ENCODE assay signal across 7 mouse cellular contexts in genomic region chr12:55446746-55447395, GRCm38 (mm10). TPM values are rescaled to one million over a fixed set of nuclear protein-coding genes. Genes with fewer than 3 reads are reported as not detected.
DNase-seq lines count a peak whose midpoint lies in the region; ATAC-seq and TF ChIP-seq lines count a peak whose summit lies in the region.

No protein-coding gene starts in this region.

- H3K4me1 ChIP-seq in embryonic facial prominence, embryonic 12.5 days = peaks cover 39% of the 10 kb centered on the region
- peaks cover 35% of the 10 kb centered on the region for H3K4me1 ChIP-seq in heart, adult 2 months (ENCODE audit: control insufficient read depth, insufficient read depth, low read length)
- peaks cover 19% of the 10 kb centered on the region for H3K4me1 ChIP-seq in kidney, adult 2 months (ENCODE audit: control insufficient read depth, insufficient read depth, low read length)
- H3K4me1 ChIP-seq in limb, embryonic 11.5 days (ENCODE audit: control insufficient read depth, insufficient read depth, low read length) = peaks cover 10% of the 10 kb centered on the region
- peaks cover 17% of the 10 kb centered on the region for H3K4me1 ChIP-seq in midbrain, embryonic 12.5 days

- no peaks in the 10 kb centered on the region for H3K9me3 ChIP-seq in embryonic facial prominence, embryonic 12.5 days
- no peaks in the 10 kb centered on the region for H3K9me3 ChIP-seq in limb, embryonic 11.5 days (ENCODE audit: control insufficient read depth, low read length)
- no peaks in the 10 kb centered on the region for H3K9me3 ChIP-seq in midbrain, embryonic 12.5 days

- peak; percentile 52 for TF ChIP-seq POLR2A in heart, adult 2 months (IDR thresholded peaks at IDR 0.05; ENCODE audit: insufficient read depth, low read depth, low read length)
- TF ChIP-seq POLR2A in kidney, adult 2 months (IDR thresholded peaks at IDR 0.05; ENCODE audit: low read depth, low read length) = no peak

- H3K4me3 ChIP-seq in embryonic facial prominence, embryonic 12.5 days = no peak overlapping the region
- no peak overlapping the region; the same call in 1 of the 2 replicates for H3K4me3 ChIP-seq in heart, adult 2 months
- no peak overlapping the region for H3K4me3 ChIP-seq in kidney, adult 2 months (ENCODE audit: insufficient read depth, low read depth, low read length)
- no peak overlapping the region for H3K4me3 ChIP-seq in limb, embryonic 11.5 days (ENCODE audit: low read depth, low read length)
- H3K4me3 ChIP-seq in midbrain, embryonic 12.5 days = no peak overlapping the region

- TF ChIP-seq EP300 in heart, adult 2 months (IDR thresholded peaks at IDR 0.05; ENCODE audit: insufficient read depth, low read depth, low read length) = peak; percentile 84; the same call in 1 of the 2 replicates

- peak; percentile 60 for DNase-seq in adrenal gland, postnatal 25 days
- peak; percentile 78 to 91 for DNase-seq in heart, adult 2 months
- peak; percentile 78 for DNase-seq in kidney, adult 2 months
- peak; percentile 62 for DNase-seq in limb, embryonic 11.5 days (ENCODE audit: low spot score)
- peak; percentile 83 for DNase-seq in skeletal muscle tissue, adult 2 months (ENCODE audit: low read depth, low spot score)

- 20% methylated on average over 13 of the region's 13 CpGs for WGBS in embryonic facial prominence, embryonic 12.5 days
- 1% methylated on average over 13 of the region's 13 CpGs for WGBS in heart, adult 2 months
- WGBS in kidney, adult 2 months = 35% methylated on average over 13 of the region's 13 CpGs
- WGBS in limb, embryonic 11.5 days = 35% methylated on average over 13 of the region's 13 CpGs
- WGBS in midbrain, embryonic 12.5 days = 44% methylated on average over 13 of the region's 13 CpGs

- peak; percentile 74 for ATAC-seq in embryonic facial prominence, embryonic 12.5 days (ENCODE audit: insufficient number of reproducible peaks, insufficient read depth, low FRiP score, low TSS enrichment)
- ATAC-seq in limb, embryonic 11.5 days (ENCODE audit: insufficient number of reproducible peaks, low FRiP score, low TSS enrichment, low read depth) = peak; percentile 82
- peak; percentile 85 for ATAC-seq in midbrain, embryonic 12.5 days (ENCODE audit: low FRiP score, low read depth)

- no peak overlapping the region for H3K4me2 ChIP-seq in embryonic facial prominence, embryonic 12.5 days (replicated peaks)
- 0 out of 2 replicates have a peak overlapping the region, but pooled peaks have one; percentile 1 for H3K4me2 ChIP-seq in limb, embryonic 11.5 days (ENCODE audit: low read depth, severe bottlenecking)
- 0 out of 2 replicates have a peak overlapping the region, but pooled peaks have one; percentile 1 for H3K4me2 ChIP-seq in midbrain, embryonic 12.5 days (replicated peaks)

- intact Hi-C loops in heart, adult 2 months (cut with DNase I) = loop anchor here (1.0 to 2.0 kb wide), 2 partner anchors 44 to 48 kb away; no protein-coding TSS in a partner anchor

- H3K9ac ChIP-seq in embryonic facial prominence, embryonic 12.5 days = 0 out of 2 replicates have a peak overlapping the region, but pooled peaks have one; percentile 0
- H3K9ac ChIP-seq in heart, adult 2 months (ENCODE audit: low read depth, low read length) = peak overlapping the region; percentile 5; the same call in 1 of the 2 replicates
- no peak overlapping the region for H3K9ac ChIP-seq in limb, embryonic 11.5 days (ENCODE audit: low read length)
- no peak overlapping the region for H3K9ac ChIP-seq in midbrain, embryonic 12.5 days (replicated peaks)

- H3K79me2 ChIP-seq in heart, adult 2 months (replicated peaks; ENCODE audit: control insufficient read depth, insufficient read depth, low read length) = no peaks in the 10 kb centered on the region

- H3K27ac ChIP-seq in embryonic facial prominence, embryonic 12.5 days = peak overlapping the region; percentile 86
- peak overlapping the region; percentile 85 for H3K27ac ChIP-seq in heart, adult 2 months
- H3K27ac ChIP-seq in kidney, adult 2 months (ENCODE audit: insufficient read depth, low read depth, low read length) = peak overlapping the region; percentile 47
- peak overlapping the region; percentile 86 for H3K27ac ChIP-seq in limb, embryonic 11.5 days (replicated peaks; ENCODE audit: low read depth, low read length)
- H3K27ac ChIP-seq in midbrain, embryonic 12.5 days (replicated peaks) = peak overlapping the region; percentile 76

- no peaks in the 10 kb centered on the region for H3K36me3 ChIP-seq in embryonic facial prominence, embryonic 12.5 days
- H3K36me3 ChIP-seq in heart, adult 2 months (ENCODE audit: control insufficient read depth, insufficient read depth, low read length) = 0 out of 2 replicates have a peak, but pooled peaks cover 4% of the 10 kb centered on the region
- H3K36me3 ChIP-seq in kidney, adult 2 months (ENCODE audit: control insufficient read depth, insufficient read depth, low read length) = no peaks in the 10 kb centered on the region
- no peaks in the 10 kb centered on the region for H3K36me3 ChIP-seq in limb, embryonic 11.5 days (ENCODE audit: control insufficient read depth, insufficient read depth, low read length)
- no peaks in the 10 kb centered on the region for H3K36me3 ChIP-seq in midbrain, embryonic 12.5 days

- peak; percentile 22 for TF ChIP-seq CTCF in heart, adult 2 months (IDR thresholded peaks at IDR 0.05)
- TF ChIP-seq CTCF in kidney, adult 2 months (conservative IDR thresholded peaks at IDR 0.05; ENCODE audit: insufficient read depth, insufficient read length, low read depth, low read length) = no peak

- H3K27me3 ChIP-seq in embryonic facial prominence, embryonic 12.5 days = no peaks in the 10 kb centered on the region
- H3K27me3 ChIP-seq in heart, adult 2 months (ENCODE audit: control insufficient read depth, insufficient read depth, low read length) = no peaks in the 10 kb centered on the region
- no peaks in the 10 kb centered on the region for H3K27me3 ChIP-seq in kidney, adult 2 months (replicated peaks; ENCODE audit: control insufficient read depth, insufficient read depth, low read length)
- H3K27me3 ChIP-seq in limb, embryonic 11.5 days (ENCODE audit: control insufficient read depth, insufficient read depth, low read length) = no peaks in the 10 kb centered on the region
- no peaks in the 10 kb centered on the region for H3K27me3 ChIP-seq in midbrain, embryonic 12.5 days

RNA-seq across cellular contexts. Expression of gene Nfkbia, which starts 45.6 kb away (rescaled TPM):
- total RNA-seq in adrenal gland, postnatal 25 days (2021) = 74.3 and 77.9 TPM in 2 replicates
- 76.8 and 78.3 TPM in 2 replicates for polyA plus RNA-seq in embryonic facial prominence, embryonic 12.5 days (2016; fragmentation: Nextera tagmentation; extraction: Ambion mirVana)
- total RNA-seq in heart, adult 2 months (2021) = 10 to 100 TPM; 65.7 to 80.3 TPM
- 86.0 and 106 TPM in 2 replicates for polyA plus RNA-seq in heart, adult 2 months (2012; rRNA removed)
- 90.0 and 93.3 TPM in 2 replicates for polyA plus RNA-seq in kidney, adult 2 months (2012; rRNA removed)
- polyA plus RNA-seq in limb, embryonic 11.5 days (2014; fragmentation: Nextera tagmentation; extraction: Ambion mirVana) = 65.1 and 70.4 TPM in 2 replicates
- 35.7 and 40.4 TPM in 2 replicates for polyA plus RNA-seq in midbrain, embryonic 12.5 days (2016; fragmentation: Nextera tagmentation; extraction: Ambion mirVana)

Comparison
In these comparisons a context has a peak if more than half of its experiments do, and no peak if none do; other contexts are left out.
1. H3K9ac ChIP-seq: peak in embryonic facial prominence, embryonic 12.5 days (single experiment) and heart, adult 2 months (single experiment); none in limb, embryonic 11.5 days (single experiment) and midbrain, embryonic 12.5 days (single experiment).
2. Peak in every context shown above with its lines, with median percentiles within 50 percentile points of each other: DNase-seq, ATAC-seq and H3K27ac ChIP-seq.